8 mouse cellular contexts compared by ENCODE assay signal in genomic region chr17:17394336-17394735, GRCm38 (mm10). TPM values are rescaled to one million over a fixed set of nuclear protein-coding genes. Genes with fewer than 3 reads are reported as not detected.
A peak's percentile ranks its signal among the peaks of the same experiment; 100 is the strongest.
DNase-seq lines count a peak whose midpoint lies in the region; ATAC-seq and TF ChIP-seq lines count a peak whose summit lies in the region.

No protein-coding gene starts in this region.

- H3K4me1 ChIP-seq in heart, embryonic 11.5 days (ENCODE audit: control insufficient read depth, insufficient read depth, low read length) = no peaks in the 10 kb centered on the region
- H3K4me1 ChIP-seq in liver, postnatal 0 days (ENCODE audit: insufficient read depth) = no peaks in the 10 kb centered on the region
- no peaks in the 10 kb centered on the region for H3K4me1 ChIP-seq in neural tube, embryonic 15.5 days

- TF ChIP-seq EP300 in liver, postnatal 0 days (IDR thresholded peaks at IDR 0.05; ENCODE audit: low read depth) = no peak

- H3K27me3 ChIP-seq in heart, embryonic 11.5 days (ENCODE audit: control insufficient read depth, insufficient read depth, low read length) = no peaks in the 10 kb centered on the region
- H3K27me3 ChIP-seq in liver, postnatal 0 days (ENCODE audit: insufficient read depth, low read length) = no peaks in the 10 kb centered on the region
- H3K27me3 ChIP-seq in neural tube, embryonic 15.5 days (replicated peaks) = no peaks in the 10 kb centered on the region

- peak; percentile 90 for TF ChIP-seq CTCF in liver, postnatal 0 days (IDR thresholded peaks at IDR 0.05; ENCODE audit: low read depth)

- no peak overlapping the region for H3K9ac ChIP-seq in heart, embryonic 11.5 days (ENCODE audit: low read depth, low read length)
- H3K9ac ChIP-seq in liver, postnatal 0 days (replicated peaks) = no peak overlapping the region
- H3K9ac ChIP-seq in neural tube, embryonic 15.5 days (replicated peaks) = no peak overlapping the region

- 0 out of 2 replicates have a peak, but pooled peaks have one; percentile 22 for ATAC-seq in heart, embryonic 11.5 days (replicated peaks; ENCODE audit: insufficient number of reproducible peaks, low FRiP score, low TSS enrichment)
- peak; percentile 51 for ATAC-seq in liver, postnatal 0 days
- ATAC-seq in neural tube, embryonic 15.5 days (ENCODE audit: low FRiP score) = peak; percentile 75

- peaks cover 5% of the 10 kb centered on the region for H3K36me3 ChIP-seq in heart, embryonic 11.5 days (ENCODE audit: control insufficient read depth, insufficient read depth, low read length)
- peaks cover 20% of the 10 kb centered on the region for H3K36me3 ChIP-seq in liver, postnatal 0 days (replicated peaks; ENCODE audit: insufficient read depth, low read length)
- peaks cover 14% of the 10 kb centered on the region for H3K36me3 ChIP-seq in neural tube, embryonic 15.5 days

- DNase-seq in CD4-positive, CD25-positive, alpha-beta regulatory T cell, adult 2 months (ENCODE audit: low read depth, low spot score) = peak; percentile 89
- DNase-seq in adrenal gland, adult 18-20 months (ENCODE audit: low spot score in 2 of 2) = peak; percentile 73 to 74
- DNase-seq in embryo, embryonic 10.5 days (ENCODE audit: low spot score) = peak; percentile 88
- peak; percentile 73 to 89 for DNase-seq in kidney, postnatal 25 days
- DNase-seq in liver, postnatal 0 days = peak; percentile 76
- peak; percentile 28 to 41 for DNase-seq in thymus, adult 18-20 months

- no peaks in the 10 kb centered on the region for H3K9me3 ChIP-seq in heart, embryonic 11.5 days (replicated peaks; ENCODE audit: control insufficient read depth, low read length)
- no peaks in the 10 kb centered on the region for H3K9me3 ChIP-seq in liver, postnatal 0 days (ENCODE audit: low read length)
- H3K9me3 ChIP-seq in neural tube, embryonic 15.5 days (replicated peaks) = no peaks in the 10 kb centered on the region

- WGBS in heart, embryonic 11.5 days (ENCODE audit: insufficient replicate concordance) = 37% methylated on average over 4 of the region's 4 CpGs
- WGBS in liver, postnatal 0 days (ENCODE audit: insufficient replicate concordance) = 28% methylated on average over 4 of the region's 4 CpGs
- WGBS in neural tube, embryonic 15.5 days = 30% methylated on average over 4 of the region's 4 CpGs

- no peak overlapping the region for H3K27ac ChIP-seq in heart, embryonic 11.5 days (ENCODE audit: low read depth, low read length)
- no peak overlapping the region for H3K27ac ChIP-seq in liver, postnatal 0 days (ENCODE audit: low read depth)
- no peak overlapping the region for H3K27ac ChIP-seq in neural tube, embryonic 15.5 days (replicated peaks)

- no peak overlapping the region for H3K4me3 ChIP-seq in heart, embryonic 11.5 days (ENCODE audit: low read depth, low read length)
- H3K4me3 ChIP-seq in liver, postnatal 0 days (ENCODE audit: low read depth, low read length) = no peak overlapping the region
- H3K4me3 ChIP-seq in neural tube, embryonic 15.5 days (replicated peaks) = no peak overlapping the region

- no peak overlapping the region for H3K4me2 ChIP-seq in heart, embryonic 11.5 days
- no peak overlapping the region for H3K4me2 ChIP-seq in liver, postnatal 0 days (ENCODE audit: low read depth, low read length)
- no peak overlapping the region for H3K4me2 ChIP-seq in neural tube, embryonic 15.5 days

RNA-seq across cellular contexts. Expression of gene Lix1, which starts 8.1 kb away (rescaled TPM):
- 1 to 10 TPM; 6.9 to 8.2 TPM for total RNA-seq in adrenal gland, adult 18-20 months (2021)
- polyA plus RNA-seq in heart, embryonic 11.5 days (2014; fragmentation: Nextera tagmentation; extraction: Ambion mirVana) = 5.3 and 6.1 TPM in 2 replicates
- polyA plus RNA-seq in liver, postnatal 0 days (2015; fragmentation: Nextera tagmentation; extraction: Ambion mirVana) = 0.14 and 0.25 TPM in 2 replicates
- 18.3 and 18.7 TPM in 2 replicates for polyA plus RNA-seq in neural tube, embryonic 15.5 days (2015; fragmentation: Nextera tagmentation; extraction: Ambion mirVana)

RNA-seq across cellular contexts. Expression of gene Riok2, which starts 20.2 kb away (rescaled TPM):
- total RNA-seq in adrenal gland, adult 18-20 months (2021) = 10 to 100 TPM; 25.6 to 39.4 TPM
- polyA plus RNA-seq in heart, embryonic 11.5 days (2014; fragmentation: Nextera tagmentation; extraction: Ambion mirVana) = 24.1 and 25.3 TPM in 2 replicates
- 10.5 and 10.8 TPM in 2 replicates for polyA plus RNA-seq in liver, postnatal 0 days (2015; fragmentation: Nextera tagmentation; extraction: Ambion mirVana)
- 22.6 and 26.4 TPM in 2 replicates for polyA plus RNA-seq in neural tube, embryonic 15.5 days (2015; fragmentation: Nextera tagmentation; extraction: Ambion mirVana)

Comparison
In these comparisons a context has a peak if more than half of its experiments do, and no peak if none do; other contexts are left out.
1. DNase-seq: peak in every context shown above with its lines; median percentile 89 in CD4-positive, CD25-positive, alpha-beta regulatory T cell, adult 2 months; 88 in embryo, embryonic 10.5 days; 81 in kidney, postnatal 25 days; 76 in liver, postnatal 0 days; 74 in adrenal gland, adult 18-20 months; 34 in thymus, adult 18-20 months.
2. ATAC-seq: peak in every context shown above with its lines; median percentile 75 in neural tube, embryonic 15.5 days; 51 in liver, postnatal 0 days; 22 in heart, embryonic 11.5 days.